Mouse (Mus musculus) cerebellum, adult 11-12 months (tissue): ENCODE data around the gene Fam19a5.

Experiments
- DNase-seq: peaks from one replicate; pipeline ENCODE4 v3.0.0; 2022

The Fam19a5 gene

DNA sequence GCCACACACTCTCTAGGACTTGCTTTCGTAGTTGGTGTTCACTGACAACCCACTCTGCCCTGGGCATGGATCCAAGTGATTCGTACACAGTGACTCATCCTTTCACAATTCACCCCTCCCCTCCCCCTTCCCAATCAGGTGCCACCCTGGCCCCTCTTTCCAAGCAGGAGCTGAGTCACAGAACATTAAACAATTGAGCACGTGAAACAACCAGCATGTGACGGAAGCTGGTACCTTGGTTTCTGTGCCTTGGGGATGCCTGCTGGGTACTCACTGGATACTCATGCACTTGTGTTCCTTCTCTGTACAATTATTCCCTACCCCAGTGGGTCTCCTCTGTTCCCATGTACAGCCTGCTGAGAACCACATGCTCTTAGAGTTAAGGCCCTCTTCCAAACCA lies 53.0 kb downstream of the Fam19a5 start:
- DNase-seq: no peak

DNA sequence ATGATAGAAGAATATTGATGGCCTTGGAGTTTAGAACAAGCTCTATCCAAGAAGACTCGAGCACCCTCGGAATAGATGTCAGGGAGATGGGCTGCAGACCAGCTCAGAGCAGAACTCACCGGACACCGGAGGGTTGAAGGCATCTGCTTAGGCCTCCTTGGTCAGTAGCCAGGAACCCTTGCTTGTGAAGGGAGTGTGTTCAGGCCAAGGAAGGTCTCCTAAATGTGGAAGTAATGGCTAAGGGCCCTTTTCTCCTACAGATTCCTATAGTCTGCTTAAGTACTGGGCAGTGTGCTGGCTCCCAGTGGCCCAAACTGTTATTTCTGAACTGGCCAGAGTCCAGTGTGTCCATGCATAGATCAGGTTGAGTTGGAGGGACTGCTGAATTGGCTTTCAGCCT lies 53.7 kb downstream of the Fam19a5 start:
- DNase-seq: peak; percentile 36

DNA sequence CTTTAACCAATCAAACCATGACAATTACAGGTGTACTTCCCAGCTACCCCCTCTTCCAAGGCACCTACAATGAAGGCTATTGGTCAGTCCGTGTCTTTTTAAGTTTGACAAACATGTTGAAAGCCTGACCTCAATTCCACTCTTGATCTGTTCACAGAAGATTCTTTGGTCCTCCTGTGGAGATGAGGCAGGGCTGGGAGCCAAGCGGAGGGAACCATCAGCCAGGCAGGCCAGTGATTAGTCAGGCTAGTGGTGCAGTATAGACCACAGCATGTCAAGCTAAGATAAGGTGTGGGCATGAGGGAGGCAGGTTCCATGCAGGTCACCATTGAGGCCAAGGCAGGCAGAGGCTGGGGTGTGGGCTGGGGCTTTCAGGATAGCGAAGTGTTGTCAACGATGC lies 54.5 kb downstream of the Fam19a5 start:
- DNase-seq: peak; percentile 38

DNA sequence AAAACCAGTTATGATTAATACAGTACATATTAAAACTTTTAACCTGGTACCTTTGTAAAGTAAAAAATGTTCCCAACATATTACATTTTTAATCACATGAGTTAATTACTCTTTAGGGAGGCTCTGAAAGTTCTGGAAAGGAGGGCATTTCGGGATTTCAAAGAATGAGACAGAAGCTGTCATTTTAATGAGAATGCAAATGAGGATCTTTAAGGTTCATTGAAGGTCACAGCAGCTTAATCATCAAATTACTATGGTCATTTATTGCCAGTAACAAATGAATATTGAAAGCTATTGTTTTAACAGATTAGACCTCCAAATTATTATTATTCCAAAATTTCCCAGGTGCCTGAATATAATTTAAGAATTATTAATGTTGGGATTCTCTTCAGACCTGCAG lies 59.2 kb downstream of the Fam19a5 start:
- DNase-seq: no peak

DNA sequence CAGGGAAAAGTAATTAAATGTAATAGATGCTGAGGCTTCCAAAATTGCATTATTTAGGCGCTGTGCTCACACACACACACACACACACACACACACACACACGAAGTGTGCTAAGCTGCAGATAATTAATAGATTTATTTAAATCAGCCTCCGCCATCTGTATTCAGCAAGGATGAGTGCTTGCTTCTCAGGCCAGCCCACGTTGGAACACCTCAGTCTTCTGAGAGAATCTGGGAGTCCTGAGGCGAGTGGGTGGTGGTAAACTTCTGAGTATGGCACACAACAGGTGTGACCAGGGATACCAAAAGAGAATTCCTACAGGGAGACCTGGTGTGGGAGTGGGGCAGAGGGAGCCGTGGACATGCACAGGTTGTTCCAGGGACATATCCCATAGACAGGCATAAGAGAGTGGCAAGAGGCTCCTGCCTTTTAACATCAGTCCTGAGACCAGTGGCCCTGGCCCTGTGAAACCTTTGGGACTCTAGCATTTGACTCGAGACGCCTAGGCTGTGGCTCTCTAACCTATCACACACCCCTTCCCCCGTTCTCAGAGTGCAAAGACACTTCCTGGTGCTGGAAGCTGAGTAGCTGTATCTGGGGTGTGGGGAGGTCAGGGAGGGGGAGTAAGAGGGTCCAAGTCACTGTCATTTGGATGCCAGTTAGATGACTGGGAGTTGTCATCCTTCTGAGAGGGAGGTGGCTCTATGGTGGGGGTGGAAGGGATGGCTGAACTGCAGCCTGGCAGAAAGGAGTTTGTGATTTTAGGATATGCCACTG lies 61.6 kb downstream of the Fam19a5 start:
- no peak for DNase-seq

DNA sequence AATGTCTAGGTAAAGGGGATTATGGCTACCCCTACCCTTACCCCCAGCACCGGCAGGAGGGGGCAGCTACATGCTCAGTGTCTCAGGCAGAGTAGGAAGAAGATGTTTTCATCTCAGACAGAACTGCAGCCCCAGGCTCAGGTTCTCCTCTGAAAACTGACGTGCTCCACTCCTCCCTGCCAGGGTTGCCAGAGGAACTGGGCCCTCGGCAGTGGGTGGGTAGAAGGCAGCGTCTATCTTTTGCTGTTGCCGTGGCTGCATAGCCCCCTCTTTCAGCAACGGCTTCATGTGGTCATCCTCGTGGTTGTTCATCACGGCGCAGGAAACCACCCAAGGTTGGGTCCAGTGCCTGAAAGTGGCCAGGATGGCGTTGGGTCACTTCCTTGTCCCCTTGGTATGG lies 62.6 kb downstream of the Fam19a5 start:
- DNase-seq: no peak

DNA sequence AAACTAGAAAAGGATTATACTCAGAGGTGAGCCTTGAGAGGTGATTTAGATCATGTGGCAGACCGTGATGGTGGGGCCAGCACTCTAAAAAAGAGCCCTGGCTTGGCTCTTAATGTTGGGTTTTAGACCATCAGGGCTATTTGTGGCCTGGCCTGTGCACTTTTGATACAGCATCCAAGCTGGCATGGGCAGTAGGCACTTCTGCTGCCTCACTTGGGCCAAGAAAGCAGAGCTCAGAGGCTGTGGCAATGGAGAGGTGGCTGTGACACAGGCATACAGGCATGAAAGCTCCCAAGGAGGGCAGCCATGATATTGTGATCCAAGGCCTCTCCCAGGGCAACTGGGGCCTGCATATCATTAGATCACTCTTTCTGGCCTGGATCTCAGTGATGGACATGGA lies 65.1 kb downstream of the Fam19a5 start:
- DNase-seq: peak; percentile 30

DNA sequence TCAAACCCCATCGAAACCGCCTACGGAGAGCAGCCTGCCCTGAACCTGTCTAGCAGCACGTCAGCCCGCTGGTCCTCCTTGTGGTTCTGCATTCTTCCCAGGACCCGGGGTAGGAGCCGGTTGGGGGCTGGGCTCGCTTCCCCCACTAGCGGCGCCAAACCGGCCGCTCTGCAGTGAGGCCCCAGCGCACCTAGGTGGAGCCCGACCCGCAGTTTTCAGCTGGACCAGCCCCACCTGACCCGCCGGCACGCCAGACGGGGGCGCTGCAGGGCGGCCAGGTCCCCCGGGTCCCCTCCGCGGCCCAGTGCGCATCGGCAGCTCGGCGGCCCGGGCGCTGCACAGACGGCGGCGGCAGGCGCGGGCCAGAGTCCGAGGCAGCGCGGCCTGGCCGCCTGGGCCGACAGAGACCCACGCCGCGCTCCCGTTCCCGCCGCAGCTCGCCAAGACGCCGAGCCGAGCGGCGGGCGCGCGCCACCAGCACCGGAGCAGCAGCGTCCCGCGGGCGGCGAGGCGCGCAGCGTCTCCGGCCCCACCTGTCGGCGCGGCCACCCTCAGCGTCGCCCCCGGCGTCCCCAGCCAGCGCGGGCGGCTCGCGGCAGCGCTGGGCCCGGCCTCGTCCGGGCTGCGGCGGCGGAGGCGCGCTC lies 80.0 kb downstream of the Fam19a5 start:
- DNase-seq: peak; percentile 90

DNA sequence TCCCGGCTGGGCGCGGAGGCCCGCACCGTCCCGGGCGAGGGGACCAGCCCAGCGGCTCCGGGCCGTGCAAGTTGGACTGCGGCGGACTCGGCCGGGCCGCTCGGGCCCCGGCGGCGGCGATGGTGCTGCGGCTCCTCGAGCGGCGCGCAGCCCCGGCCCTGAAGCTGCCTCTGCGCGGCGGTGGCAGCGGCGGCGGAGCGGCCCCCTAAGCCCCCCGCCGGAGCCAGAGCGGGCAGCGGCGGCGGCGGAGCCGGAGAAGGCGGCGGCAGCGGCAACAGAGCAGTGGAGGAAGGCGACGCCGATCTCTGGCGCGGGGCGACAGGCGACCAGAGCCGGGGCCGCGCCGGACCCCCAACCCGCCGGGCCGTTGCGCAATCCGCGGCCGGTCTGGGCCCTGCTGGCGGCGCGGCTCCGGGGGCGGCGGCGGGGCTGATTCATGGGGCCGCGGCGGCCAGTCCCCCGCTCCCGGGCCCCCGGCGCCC lies 80.6 kb downstream of the Fam19a5 start:
- DNase-seq: no peak

DNA sequence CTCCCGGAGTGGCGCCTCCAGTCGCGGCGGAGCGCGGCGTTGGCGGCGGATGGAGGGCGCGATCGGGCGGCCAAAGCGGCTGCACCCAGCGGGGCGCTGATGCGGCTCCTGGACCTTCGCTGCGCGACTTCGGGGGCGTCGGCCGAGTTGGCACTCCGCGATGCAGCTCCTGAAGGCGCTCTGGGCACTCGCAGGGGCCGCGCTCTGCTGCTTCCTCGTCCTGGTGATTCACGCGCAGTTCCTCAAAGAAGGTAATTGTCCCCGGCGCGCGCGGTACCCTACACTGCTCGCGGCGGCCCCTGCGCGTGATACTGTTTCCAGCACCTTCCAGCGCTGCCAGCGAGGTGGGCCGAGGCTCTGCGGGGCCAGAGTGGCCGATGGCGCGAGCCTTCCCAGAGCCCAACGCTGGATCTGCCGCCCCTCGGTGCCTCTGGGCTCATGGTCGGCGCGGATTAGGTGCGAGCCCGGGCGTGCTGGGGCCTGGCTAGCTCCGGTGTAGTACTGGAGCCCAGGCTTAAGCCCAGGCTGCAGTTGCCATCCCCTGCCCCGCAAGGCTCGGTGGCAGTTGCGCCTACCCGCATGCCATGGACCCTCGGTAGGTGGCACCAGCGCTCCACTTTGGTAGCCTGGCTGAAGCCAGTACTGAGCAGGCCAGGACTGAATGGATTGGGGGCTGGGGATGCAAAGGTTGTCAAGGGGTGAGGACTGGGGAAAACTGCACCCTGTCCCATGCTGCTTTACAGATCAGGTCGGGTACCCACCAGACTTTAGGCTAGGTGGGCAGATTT lies 81.3 kb downstream of the Fam19a5 start:
- peak; percentile 88 for DNase-seq

DNA sequence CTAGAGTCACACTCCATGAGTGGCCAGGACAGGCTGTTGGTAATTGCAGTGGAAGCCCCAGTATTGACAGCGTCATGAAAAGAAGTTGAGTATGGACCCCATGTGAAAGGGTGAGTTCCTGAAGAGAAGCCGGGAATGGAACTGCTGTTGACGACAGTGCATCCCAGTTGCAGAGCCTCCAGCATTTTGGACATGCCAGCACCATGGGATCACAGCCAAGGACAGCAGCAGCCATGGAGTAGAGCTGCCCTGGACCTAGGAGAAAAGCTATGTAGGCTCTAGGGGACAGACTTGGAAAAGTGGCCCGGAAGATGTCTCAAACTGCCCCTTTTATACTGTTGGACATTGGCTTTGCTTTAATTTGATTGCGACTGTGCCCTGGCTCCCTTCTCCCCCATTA lies 91.2 kb downstream of the Fam19a5 start:
- DNase-seq: no peak

DNA sequence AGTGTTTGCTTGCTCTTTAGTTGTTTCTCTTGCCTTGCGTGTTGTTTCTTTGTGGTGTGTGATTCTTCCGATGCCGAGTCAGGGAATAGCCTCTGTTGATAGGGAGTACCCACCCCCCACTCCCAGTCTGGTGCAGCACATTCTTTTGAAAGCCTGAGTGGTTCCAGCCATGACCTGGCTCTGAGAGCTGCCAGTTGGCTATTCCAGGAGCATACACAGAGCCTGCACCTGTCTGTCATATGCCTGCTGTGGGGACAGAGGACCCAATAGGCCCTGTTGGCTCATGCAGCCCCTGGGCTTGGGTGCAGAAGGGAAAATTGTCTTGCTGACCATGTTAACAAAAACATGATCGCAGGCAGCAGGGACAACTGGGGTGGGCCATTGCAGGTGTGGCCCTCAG lies 92.3 kb downstream of the Fam19a5 start:
- no peak for DNase-seq

DNA sequence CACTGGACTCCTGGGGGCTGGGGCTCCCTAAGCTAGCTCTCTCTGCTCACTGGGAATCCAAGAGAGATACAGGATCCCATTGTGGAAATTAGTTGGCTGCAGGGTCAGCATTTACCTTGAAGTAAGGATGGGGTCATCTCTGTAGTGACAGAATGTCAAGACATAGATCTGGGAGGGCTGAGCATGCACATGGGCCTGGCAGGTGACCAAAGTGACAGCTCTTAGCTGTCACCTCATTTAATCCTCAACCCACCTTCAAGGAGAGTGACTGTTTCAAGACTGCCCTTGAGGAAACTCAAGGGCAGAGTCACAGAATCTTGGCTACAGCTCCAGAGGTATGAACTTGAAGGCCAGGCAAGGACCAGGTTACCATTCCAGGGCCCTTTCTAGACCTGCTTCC lies 93.1 kb downstream of the Fam19a5 start:
- no peak for DNase-seq

DNA sequence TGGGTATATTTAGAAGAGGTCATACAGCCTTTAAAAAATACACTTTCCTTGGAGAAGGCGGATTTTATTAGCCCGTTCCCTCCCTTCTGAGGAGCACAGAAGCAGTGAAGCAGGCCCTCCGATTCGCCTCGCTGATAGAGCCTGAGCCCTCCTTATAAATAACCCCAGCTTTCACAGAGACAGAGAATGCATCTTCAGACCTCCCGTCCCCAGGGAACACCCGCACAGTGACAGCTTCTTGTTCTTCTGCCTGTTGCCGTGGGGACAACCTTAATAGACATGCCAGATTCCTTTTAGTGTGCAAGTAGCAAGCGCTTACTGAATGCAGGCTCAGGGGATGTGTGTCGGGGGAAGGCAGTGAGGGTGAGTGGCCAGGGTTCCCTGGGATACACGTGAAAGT lies 94.2 kb downstream of the Fam19a5 start:
- no peak for DNase-seq

DNA sequence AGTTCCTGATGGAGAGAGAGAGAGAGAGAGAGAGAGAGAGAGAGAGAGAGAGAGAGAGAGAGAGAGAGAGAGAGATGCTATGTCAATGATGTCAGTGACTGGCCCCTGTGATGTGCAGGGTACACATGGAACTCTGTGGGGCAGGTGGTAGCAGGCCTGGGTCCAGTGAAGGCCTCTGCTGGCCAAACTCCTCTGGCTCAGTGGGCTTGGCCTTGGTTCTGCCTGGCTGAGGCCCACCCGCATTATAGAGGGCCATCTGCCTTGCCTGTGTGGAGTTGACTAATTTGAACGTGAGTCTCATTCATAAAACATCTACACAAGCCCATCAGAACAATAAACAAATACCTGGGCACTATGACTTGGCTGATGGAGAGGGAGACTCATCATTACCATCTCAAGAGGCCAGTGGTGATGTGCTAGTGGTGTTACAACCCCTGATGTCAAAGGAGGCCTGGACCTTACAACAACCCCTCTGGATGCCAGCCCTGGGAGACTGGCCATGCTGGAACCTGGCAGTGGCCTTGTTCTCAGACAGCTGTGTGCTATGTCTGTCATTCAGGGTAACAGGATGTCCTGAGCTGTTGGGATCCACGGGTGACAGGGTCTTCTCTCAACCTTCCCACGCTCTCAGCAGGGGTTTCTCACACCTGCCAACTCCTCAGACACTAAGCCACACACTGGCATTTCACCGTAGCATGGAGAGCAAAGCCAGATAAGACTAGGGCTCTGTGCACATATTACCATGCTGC lies 102.4 kb downstream of the Fam19a5 start:
- no peak for DNase-seq

DNA sequence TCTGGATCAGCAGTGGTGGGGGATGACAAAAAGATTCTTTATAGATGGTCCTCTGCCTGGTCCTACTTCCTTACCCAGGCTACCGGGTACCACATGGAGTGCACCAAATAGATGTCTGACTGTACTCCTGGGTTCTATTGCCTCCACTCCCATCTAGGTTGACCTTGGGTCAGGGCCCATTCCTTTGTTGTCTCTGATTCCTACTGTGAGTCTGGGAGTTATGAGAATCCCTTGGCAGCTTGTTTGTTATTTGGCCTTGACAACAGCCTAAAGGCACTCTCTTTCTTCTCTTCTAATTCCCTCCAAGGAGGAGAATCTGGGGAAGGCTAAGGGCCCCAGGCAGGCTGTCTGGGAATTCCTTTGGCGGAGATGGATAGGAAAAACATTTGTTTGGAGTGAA lies 105.6 kb downstream of the Fam19a5 start:
- DNase-seq: no peak

DNA sequence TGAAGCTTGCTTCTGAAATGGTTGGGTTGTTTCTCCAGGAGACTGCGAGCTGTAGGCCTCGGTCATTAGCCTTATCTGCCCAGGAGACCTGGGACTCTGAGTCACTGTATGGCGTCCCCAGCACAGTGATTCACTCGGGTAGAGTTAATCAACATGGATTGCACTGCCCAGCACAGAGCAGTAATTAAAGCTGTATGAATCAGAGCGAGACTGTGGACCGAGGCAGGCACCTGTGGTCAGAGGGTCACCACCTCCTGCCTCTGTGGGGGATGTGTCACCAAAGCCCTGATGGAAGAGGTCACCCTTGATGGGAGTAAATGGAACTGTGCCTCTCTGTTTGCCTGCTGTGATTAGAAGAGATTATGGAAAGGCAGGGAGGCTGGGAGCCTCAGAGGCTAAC lies 110.5 kb downstream of the Fam19a5 start:
- no peak for DNase-seq

DNA sequence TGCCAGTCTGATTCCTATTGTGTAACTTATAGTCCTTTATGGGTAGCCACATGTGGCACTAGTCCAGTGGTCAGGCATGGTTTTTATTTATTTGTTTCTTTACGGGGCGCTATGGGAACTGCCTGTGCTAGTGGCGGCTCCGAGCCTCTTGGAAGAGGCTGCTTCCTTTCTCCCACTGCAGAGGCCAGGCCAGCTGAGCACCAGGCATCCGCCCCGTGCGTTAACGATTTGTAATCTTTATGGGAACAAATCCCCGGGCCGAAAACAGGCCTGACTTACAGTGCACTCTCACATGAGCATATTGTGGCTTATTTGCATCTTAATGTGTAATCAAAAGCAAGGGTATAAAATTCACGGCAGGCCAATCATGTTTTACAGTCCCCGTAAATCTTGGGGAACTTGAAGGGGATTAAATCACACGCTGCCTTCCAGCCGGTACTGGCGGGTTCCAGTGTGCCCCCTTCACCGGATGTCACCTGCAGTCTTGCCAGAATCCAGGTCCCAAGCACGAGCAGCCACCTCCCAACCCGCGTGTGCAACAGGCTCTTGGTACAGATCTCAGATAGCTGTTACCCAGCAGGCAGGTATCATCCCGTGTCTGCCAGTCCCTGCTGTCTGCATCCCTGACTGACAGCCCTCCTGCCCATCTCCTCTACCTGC lies 112.5 kb downstream of the Fam19a5 start:
- DNase-seq: no peak

DNA sequence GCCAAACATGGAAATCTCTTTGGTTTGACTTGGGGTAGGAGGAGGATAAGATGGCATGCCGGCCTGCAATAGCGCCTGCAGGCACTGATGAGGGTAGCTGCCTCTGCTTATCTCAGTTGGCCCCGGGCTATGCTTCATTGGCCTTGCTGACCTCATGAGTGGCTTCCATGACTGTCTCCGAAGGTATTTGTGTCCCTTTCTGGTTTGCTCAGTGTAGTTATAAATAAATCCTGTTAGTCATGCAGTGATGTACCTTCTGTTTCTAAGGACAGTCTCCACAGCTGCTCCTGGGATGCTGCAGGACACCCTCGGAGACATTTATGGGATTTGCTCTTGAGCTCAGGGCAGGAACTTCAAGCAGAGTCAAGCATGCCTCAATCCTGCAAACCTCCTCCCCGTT lies 115.6 kb downstream of the Fam19a5 start:
- DNase-seq: no peak

DNA sequence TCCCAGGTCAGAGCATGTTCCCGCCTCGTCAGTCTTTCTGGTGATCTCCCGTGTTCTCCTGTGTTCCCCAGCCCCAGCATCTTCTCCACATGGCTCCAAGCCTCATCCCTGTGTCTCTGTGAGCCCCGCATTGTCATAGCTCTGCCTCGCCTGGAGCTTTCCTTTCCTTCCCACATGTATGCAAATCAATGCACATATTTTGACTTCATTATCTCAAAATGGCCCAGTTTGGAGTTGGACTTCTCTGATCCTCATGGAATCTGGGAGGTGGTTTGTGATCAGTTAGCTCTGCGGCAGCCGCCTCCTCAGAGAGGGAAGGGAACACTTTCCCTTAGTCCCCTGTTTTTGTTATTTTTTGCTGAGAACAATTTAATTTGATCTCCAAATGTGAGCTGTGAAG lies 117.9 kb downstream of the Fam19a5 start:
- no peak for DNase-seq

DNA sequence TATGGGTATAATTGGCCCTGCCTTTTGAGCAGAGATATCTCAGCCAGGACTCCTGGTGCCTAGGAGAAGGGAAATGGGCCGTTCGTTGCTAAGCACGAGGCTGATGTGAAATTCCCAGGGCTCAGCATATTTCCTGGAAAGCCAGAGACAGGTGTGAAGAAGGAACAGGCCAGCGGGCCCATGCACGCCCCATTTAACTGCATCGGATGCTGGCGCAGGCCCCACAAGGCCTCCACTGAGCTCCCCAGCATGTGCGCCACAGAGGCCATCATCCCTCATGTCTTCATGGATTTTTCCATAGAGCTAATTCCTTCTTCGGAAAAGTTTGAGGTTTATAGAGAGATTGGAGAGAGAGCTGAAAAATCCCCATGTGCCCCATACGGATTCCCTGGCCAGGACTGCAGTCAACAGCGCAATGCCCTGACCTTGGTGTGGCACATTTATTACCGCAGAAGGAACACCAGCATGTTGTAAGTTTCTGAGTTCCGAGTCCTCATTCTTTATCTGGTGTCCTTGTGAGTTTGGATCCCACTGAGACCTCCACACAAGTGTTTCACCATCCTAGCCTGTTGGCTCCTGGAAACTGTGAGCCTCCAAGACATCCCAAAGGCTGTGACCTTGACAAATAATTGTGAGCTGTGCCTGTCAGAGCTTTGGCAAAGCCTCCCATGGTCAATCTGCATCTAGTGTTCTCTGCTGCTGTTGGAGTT lies 122.1 kb downstream of the Fam19a5 start:
- DNase-seq: peak; percentile 63

DNA sequence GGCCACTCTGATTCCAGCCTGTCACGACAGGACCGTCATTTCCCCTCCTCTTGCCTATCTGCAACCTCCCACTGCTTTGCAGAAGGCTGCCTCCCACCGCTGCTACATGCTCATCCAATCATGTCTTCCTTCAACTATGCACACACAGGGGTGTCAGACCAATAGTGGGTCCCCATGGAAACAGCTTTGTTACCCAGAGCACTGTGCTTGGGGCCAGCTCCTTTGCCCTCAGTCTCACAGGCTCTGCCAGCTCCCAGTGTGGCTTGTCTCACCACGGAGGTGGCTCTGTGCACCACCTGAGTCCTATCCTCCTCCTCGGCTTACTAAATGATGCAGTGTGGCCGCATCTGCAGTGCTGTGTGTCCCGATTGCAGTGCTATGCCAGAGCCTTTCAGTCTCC lies 123.3 kb downstream of the Fam19a5 start:
- no peak for DNase-seq
